Mouse (Mus musculus) hematopoietic stem cell, adult 5-6 weeks (primary cell): Measurements from ENCODE around the gene Clec2l. TPM values are rescaled to one million over a fixed set of nuclear protein-coding genes. Genes with fewer than 3 reads are reported as not detected.

Experiments
- ATAC-seq, 2 experiments: fragments of 125-278 bp in 1 of 2; replicated peaks in 1 of 2; 2 replicates each; pipeline ENCODE4 v1.8.0; 2016 to 2017; ENCODE audit warnings: inconsistent platforms in 2 of 2, mild to moderate bottlenecking in 2 of 2, moderate number of reproducible peaks in 2 of 2, low read depth in 1 of 2, moderate TSS enrichment in 1 of 2; ENCODE audit not compliant: low FRiP score in 2 of 2, poor library complexity in 2 of 2, severe bottlenecking in 2 of 2, insufficient read depth in 1 of 2, low TSS enrichment in 1 of 2
- total RNA-seq: library from RNA; stranded (forward); fragments of 172-1452, 232-1000 nt; gene quantifications from 2 replicates; pipeline ENCODE4 v1.2.3, GENCODE M21; 2017

Gene Clec2l
- 0.31 TPM in 1 of 2 replicates, not detected in the other for total RNA-seq

DNA sequence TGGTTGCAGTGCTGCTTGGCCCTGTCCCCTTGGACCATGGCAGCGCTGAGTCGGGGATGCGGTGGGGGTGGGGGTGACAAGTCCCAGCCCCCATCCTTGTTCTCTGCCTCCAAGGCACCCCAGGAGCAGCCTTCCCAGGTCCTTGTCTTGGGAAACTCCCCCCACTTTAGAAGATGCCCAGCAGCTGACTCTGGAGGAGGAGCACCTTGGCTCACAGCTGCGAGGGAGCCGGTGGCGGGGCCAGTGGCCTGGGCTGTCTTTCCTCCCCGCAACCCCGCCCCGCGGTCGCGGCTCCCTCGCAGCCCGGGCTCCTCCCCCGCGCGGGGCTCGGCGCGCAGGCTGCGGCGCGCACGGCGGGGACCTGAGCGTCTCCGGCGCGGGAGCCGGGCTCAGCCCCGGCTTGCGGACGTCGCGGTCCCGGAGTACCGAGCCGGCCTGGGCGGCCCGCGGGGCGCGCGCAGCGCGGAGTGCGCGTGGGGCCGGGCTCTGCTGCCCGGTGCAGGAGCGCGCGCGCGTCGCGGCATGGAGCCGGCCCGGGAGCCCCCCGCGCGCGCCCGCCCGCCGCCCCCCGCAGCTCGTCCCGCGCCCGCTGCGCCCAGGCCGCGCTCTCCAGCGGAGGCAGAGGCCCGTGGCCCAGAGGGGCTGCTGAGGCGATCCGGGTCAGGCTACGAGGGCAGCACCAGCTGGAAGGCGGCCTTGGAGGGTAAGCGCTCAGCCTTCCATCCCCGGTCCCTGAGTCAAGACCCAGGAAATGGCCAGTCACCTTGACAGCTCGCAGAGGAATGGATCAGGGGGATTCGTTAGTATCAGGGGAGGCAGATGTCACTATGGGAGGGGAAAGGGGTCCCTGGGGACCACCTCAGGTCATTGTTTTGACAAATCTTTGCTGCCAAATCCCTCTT lies at the start of gene Clec2l:
Gene Clec2l (plus strand): TSS at position 356 of the 902 bp plus-strand sequence.
- ATAC-seq = peak; percentile 39 to 43; a peak in 1 of 4 replicates

DNA sequence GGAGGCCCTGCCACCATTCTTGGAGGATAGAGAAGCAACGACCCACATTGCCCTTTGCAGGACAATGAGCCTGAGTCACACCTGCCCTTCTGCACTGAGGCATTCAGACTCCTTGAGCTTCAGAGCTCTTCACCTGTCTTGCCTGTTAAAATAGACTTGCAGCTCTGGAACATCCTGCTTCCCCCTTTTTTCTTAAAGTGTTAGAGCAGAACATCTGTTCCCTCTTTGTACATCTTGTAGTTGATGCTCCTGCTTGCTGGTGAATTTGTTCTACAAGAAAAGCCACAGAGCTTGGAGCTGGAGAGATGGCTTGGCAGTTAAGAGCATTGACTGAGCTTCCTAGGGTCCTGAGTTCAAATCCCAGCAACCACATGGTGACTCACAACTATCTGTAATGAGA lies 40.5 kb upstream of the Clec2l start:
- ATAC-seq = no peak

DNA sequence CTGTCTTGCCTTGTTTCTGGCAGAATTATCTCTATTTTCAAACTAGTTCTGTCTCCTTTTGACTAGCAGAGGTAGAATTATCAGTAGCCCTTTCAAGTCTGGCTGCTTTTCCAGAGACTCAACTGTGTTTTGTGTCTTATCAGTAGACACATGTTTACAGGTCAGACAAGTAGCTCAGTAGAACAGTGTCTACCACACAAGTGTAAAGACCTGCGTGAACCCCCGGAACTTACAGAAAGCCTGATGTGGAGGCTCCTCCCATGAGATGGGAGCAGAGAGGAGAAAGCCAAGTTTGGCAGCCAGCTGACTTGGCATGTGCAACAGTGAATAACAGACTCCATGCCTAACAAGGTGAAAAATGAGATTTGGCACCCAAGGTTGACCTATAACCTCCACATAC lies 39.4 kb upstream of the Clec2l start:
- ATAC-seq = no peak; a peak in 1 of 4 replicates

DNA sequence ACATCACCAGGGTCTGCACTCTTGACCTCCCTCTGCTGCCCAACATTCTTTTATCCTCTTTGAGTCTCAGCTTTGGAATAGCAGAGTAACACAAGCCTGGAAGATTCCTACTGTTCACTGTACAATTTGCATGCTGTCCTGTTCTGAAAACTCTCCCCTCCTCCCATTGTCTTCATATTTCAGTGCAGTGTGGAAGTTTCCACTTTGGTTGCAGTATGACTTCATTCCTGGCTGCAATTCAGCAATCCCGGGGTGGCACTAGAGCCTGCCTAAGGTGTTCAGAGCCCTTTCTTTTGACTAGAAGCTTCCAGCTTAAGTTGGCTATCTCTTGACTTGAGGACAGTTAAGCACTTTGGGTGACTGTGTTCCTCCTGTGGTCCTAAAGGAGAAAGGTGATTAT lies 38.4 kb upstream of the Clec2l start:
- ATAC-seq = no peak

DNA sequence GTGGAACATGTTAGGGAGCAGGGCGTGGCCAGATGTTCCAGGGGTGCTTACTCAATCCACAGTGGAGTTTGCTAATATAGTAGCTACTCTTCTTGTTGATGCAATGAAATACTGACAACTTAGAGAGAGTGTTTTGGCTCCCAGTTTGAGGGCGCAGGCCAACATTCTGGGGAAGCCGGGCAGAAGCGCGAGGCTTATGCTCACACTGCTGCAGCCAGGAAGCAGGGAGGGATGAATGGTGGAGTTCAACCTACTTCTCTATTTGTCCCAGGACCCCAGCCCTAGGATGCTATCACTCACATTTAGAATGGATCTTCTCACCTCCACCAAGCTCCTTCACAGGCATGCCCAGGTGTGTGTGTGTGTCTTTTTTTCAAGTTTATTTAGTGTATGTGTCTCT lies 36.8 kb upstream of the Clec2l start:
- ATAC-seq = no peak

DNA sequence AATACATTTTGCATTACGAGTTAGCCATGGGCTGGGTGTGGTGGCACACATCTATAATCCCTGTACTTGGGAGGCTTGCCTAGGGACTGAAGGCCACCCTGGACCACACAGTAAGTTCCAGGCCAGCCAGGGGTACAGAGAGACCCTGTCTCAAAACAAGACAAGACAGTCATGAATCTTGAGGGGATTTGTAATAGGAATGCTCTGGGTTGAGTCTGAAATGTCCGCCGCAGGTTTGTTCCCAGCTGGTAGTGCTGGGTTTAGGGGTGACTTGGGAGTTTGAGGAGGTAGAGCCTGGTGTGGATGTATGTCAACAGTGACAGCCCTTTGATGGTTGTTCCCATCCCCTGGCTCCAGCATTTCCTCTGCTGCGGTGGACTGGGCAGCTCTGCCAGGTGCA lies 35.8 kb upstream of the Clec2l start:
- no peak for ATAC-seq

DNA sequence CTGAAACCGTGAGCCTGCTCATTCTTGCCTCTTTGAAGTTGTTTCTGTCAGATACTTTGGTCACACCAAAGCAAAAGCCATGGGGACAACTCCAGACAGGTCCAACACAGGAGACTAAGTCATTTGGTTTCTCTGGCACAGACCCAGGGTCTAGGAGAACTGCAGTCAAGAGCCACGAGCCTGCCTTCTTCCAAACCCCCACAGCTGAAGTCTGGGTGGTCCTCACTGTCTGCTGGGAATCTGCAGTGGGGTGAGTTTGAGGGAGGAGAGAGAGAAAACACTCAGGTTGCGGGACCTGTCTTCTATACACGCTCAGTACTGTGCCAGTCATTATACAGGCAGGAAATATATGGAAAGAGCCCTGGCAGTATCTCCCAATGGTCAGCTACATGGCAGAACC lies 35.4 kb upstream of the Clec2l start:
- no peak for ATAC-seq

DNA sequence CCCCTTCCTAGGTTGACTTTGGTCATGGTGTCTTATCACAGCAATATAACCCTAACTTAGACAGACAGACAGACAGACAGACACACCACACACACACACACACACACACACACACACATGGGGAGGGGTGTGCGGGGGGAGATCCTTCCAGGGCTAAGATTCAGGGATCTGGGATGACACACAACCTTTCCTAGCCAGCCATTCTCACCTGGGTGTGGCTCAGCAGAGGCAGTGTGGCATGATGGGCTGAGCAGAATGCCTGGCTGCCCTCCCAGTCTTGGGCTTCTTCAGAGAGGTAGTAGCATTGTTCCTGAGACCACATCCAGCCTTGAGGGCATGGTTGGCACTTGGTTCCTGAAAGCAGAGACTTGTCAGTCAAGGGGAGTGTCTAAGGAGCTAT lies 33.3 kb upstream of the Clec2l start:
- no peak for ATAC-seq

DNA sequence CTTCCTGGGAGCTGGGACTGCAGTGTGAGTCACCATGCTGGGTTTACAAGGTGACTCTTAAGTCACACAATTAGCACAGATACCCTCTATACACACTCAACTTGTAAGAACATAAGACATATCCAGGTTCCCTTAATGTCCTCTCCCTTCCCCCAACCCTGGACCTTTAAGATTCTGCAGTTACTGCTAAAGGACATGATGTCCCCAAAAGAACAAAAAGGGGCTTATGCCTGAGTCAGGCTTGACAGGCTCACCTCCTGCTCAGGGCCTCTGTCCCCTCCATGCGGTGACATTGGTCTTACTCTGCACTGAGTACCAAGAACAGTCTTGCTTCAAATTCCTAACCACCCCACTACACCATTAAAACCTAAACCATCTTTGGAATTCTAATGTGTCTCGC lies 30.0 kb upstream of the Clec2l start:
- ATAC-seq = no peak

DNA sequence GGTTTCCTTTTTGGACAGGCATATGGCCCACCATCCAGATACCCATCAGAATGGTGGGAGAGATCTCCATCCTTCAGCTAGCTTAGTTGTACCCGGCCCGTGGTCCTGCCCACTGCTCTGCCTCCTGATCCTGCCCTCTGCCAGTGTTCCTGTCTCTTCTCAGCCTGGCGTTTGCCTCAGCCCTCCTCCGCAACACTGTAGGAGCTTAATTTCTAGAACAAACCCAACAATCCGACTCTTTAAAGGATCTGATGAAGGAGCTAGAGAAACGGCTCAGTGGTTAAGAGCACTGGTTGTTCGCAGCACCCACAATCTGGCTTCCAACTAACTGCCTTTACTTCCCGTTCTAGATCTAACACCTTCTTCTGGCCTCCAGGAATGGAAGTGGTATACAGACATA lies 28.4 kb upstream of the Clec2l start:
- no peak for ATAC-seq

DNA sequence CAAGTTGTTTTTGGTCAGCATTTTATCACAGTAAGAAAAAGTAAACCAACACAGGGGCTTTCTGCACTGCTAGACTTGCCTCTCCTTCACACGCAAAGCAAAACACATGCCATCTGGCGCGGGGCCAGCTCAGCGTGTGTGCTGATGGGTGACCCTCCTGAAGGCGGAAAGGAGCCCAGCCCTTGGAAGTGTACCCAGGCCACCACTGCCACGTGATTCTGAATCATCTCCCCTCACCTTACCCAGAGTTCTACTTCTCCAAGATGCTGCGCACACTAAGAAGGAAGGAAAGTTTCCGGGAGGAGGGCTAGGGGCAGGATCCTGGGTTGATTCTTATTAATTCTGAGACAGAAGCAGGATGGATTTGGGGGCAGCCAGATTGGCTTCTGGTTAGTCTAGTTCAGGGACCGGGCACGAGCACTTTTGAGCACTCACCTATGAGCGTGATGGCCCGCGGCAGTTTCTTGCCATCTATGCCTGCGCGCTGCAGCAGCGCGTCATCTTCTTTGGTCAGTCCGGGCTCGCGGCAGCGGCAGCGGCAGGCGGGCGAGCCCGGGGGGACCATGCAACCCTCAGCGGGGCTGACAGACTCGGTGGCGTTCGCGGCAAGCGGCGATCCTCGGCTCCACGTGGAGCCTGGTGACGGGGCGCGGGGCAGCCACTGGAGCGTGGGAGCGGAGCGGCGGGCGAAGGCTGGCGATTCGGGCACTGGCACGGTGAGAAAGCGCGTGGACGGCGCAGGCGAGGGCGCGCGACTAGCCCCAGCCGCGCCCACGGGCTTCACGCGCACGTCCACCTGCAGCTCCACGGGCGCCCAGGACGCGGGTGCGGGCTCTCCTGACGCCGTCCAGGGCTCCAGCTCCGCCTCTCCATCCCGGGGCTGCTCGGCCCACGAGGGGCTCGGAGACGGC lies 26.7 kb upstream of the Clec2l start:
- no peak for ATAC-seq

DNA sequence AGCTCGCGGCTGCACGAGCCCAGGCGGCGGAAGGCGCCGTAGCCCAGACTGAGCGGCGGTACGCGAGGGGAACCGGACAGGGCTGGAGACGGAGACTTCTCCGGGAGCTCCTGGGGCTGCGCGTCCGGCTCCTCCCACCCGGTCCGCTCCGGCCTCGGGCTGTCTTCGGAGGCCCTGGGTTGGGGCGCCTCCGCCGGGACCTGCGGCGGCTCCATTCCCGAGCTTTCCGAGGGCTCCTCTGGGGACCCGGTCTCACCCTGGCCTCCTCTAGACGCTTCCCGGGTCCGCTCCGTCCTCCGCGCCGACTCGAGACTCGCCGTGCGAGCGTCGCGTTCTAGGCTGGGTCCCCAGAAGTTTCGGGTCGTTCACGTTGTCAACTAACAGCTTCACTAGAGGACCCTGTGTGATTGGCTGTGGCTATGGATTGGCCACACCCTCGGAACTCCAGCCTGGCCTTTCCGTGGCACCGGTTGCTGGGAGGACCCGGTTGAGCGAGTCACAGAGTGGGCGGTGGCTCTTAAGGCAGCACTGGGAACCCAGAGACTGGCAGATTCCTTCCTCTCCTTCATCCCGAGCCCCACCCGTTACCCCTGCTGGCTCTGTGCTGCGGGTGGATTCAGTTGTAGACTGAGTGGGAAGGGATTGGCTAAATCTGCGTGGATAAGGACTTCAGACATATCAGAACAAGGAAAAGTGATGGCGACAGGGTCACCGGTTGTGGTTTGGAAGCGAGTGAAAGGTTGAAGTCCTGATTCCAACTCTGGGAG lies 25.8 kb upstream of the Clec2l start, which contains the start of gene Klrg2:
Gene Klrg2 (minus strand): TSS at position 391 of the 767 bp plus-strand sequence.
- ATAC-seq = peak in 1 of 2 experiments; percentile 29; a peak in 2 of 4 replicates

DNA sequence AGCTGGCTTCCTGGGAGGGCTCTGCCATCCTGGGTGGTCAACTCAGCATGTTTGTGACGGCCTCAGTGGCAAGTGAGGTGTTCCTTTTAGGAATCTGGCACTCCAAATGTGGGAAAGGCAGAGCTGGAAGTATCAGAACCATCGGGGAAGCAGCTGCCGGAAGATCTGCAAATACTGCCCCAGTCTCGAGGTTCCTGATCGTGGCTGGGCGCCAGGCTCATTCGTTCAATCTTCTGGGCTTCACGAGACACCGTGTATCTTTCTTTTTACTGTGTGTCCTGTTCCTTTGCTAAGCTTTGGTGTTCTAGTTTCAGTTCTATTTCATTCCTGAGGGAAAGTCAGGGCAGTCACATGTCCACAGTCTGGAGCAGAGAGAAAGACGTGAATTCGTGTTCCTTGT lies 22.5 kb upstream of the Clec2l start:
- ATAC-seq = no peak

DNA sequence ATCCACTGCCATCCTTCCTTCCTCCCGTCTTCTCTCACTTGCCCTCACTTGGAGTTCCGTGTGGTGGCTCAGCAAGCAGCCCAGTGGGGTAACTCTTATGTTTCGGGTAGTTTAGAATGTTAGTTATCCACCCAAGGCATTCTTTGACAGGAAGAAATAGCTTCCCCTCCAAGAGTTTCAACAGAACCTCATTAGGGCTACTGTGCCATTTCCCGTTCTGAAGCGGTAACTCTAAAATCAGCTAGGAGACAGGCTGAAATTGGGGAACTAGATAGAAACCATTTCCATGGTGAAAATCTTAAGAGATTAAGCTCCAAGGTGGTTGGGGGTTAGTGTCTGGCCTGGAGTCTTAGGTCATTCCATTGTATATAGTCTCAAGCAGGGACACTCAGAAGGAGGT lies 21.6 kb upstream of the Clec2l start:
- ATAC-seq = peak; percentile 51 to 57

DNA sequence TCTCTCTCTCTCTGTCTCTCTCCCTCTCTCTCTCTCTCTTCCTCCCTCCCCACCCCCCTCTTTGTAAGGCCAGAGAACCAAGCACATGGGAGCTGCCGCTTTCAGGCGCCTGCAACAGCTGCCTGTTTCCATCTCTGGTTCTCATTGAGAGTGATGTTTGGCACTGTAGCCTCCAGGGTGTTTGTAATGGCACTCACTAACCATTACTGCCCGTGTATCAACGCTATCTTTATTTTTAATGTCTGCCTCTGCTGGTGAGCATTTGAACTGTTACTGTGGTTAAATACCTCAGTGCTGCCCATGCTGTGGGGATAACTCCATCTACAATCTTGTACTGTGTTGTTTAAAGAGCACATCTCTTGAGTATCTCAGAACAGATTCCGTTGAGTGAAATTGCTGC lies 21.2 kb upstream of the Clec2l start:
- peak; percentile 39 to 40; a peak in 2 of 4 replicates for ATAC-seq

DNA sequence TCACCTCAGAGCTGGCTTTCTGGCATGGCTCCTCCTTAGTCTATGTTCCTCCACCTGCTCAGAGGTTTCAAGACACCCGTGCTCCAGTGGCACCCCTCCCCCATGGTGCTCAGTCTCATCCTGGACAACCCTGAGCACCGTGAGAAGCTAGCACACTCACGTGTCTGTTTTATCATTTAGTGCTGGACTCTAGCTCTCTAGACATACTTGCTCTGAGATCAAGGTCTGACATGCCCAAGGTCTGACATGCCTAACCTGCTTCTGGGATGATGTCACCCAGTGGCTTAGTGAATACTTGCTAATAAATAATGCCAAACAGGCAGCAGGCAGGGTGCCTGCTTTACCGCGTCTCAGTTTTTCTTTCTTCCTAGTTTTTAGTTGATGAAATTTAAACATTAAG lies 20.3 kb upstream of the Clec2l start:
- no peak for ATAC-seq

DNA sequence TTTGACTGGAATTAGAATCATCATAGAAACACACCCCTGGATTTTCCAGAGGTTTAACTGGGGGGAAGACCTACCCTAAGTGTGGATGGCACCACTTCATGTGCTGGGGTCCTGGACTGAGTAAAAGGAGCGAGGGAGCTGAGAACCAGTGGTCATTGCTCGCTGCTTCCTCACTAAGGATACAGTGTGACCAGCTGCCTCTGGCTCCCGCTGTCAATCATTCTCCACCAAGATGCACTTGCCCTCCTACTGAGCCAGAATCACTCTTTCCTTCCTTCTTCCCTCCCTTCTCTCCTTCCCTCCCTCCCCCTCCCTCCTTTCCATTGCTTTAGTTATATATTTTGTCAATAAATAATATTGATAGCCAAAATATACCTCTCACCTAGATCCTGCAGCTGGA lies 19.8 kb upstream of the Clec2l start:
- ATAC-seq = no peak
